Mouse (Mus musculus) ES-Bruce4 (cell line): ENCODE measurements at regions not wholly inside any gene's neighbourhood (a gene's known extent, or its start where the extent isn't known, plus 50 kb on each side); places are given as distances from the start of the nearest gene placed in this dataset.

Experiments
- H3K27ac ChIP-seq: 2 replicates; pipeline ENCODE4 v1.5.1; 2012; ENCODE audit warnings: low read length, inconsistent platforms; ENCODE audit not compliant: insufficient read depth
- H3K27me3 ChIP-seq: 2 replicates; pipeline ENCODE4 v1.6.1; 2012; ENCODE audit warnings: mild to moderate bottlenecking, low read length, inconsistent platforms; ENCODE audit not compliant: control insufficient read depth, poor library complexity, insufficient read depth, severe bottlenecking
- H3K36me3 ChIP-seq: 2 replicates; pipeline ENCODE4 v1.6.1; 2012; ENCODE audit warnings: inconsistent platforms, mild to moderate bottlenecking, low read length, moderate library complexity; ENCODE audit not compliant: control insufficient read depth, poor library complexity, insufficient read depth, severe bottlenecking
- H3K4me1 ChIP-seq: one replicate; pipeline ENCODE4 v1.8.1; 2011; ENCODE audit warnings: low read length; ENCODE audit not compliant: control insufficient read depth, insufficient read depth
- H3K4me3 ChIP-seq: 2 replicates; pipeline ENCODE4 v1.5.1; 2011; ENCODE audit warnings: low read depth, mild to moderate bottlenecking, low read length
- H3K9ac ChIP-seq: 2 replicates; pipeline ENCODE4 v1.6.1; 2012; ENCODE audit warnings: low read depth, mild to moderate bottlenecking, inconsistent platforms; ENCODE audit not compliant: poor library complexity, severe bottlenecking
- H3K9me3 ChIP-seq: replicated peaks from 2 replicates; pipeline ENCODE4 v1.6.1; 2012; ENCODE audit warnings: mild to moderate bottlenecking, low read length, inconsistent platforms; ENCODE audit not compliant: control insufficient read depth, poor library complexity, insufficient read depth, severe bottlenecking
- CTCF ChIP-seq: IDR thresholded peaks from one replicate; pipeline ENCODE4 v1.8.1; 2011; ENCODE audit warnings: low read depth, low read length
- EP300 ChIP-seq: IDR thresholded peaks from 2 replicates; pipeline ENCODE4 v1.6.1; 2011; ENCODE audit warnings: low read depth, low read length; ENCODE audit not compliant: insufficient read depth
- POLR2A ChIP-seq: IDR thresholded peaks from one replicate; pipeline ENCODE4 v1.8.1; 2011; ENCODE audit warnings: low read length; ENCODE audit not compliant: insufficient read depth

- Histone ChIP-seq H3K9me3 (no peaks in the 10 kb centered on the region), H3K36me3 (no peaks in the 10 kb centered on the region), H3K27ac (no peak overlapping the region), H3K4me1 (peaks cover 5% of the 10 kb centered on the region), H3K27me3 (no peaks in the 10 kb centered on the region), H3K4me3 (no peak overlapping the region), H3K9ac (no peak overlapping the region)
- TF ChIP-seq EP300 = no peak
- no peak for TF ChIP-seq CTCF
- TF ChIP-seq POLR2A = no peak
These were observed 168.4 kb downstream of the Enc1 start for GRCm38 (mm10) chr13:97409291-97409780.

- H3K9me3 ChIP-seq = no peaks in the 10 kb centered on the region
- H3K27me3 ChIP-seq = no peaks in the 10 kb centered on the region
- no peak overlapping the region for H3K4me3 ChIP-seq
- no peak overlapping the region for H3K27ac ChIP-seq
- TF ChIP-seq POLR2A (no peak), EP300 (no peak), CTCF (no peak)
- H3K9ac ChIP-seq = no peak overlapping the region
- H3K36me3 ChIP-seq = no peaks in the 10 kb centered on the region
- peaks cover 5% of the 10 kb centered on the region for H3K4me1 ChIP-seq
These were observed 167.7 kb downstream of the Enc1 start for GRCm38 (mm10) chr13:97408414-97409290.

GRCm38 (mm10) chr13:97407773-97408172 is 166.9 kb downstream of the Enc1 start:
- H3K9ac ChIP-seq = no peak overlapping the region
- no peaks in the 10 kb centered on the region for H3K9me3 ChIP-seq
- H3K36me3 ChIP-seq = no peaks in the 10 kb centered on the region
- TF ChIP-seq CTCF (no peak), EP300 (no peak), POLR2A (no peak)
- no peak overlapping the region for H3K4me3 ChIP-seq
- H3K27me3 ChIP-seq = no peaks in the 10 kb centered on the region
- H3K4me1 ChIP-seq = peaks cover 5% of the 10 kb centered on the region
- H3K27ac ChIP-seq = no peak overlapping the region

- Histone ChIP-seq H3K9ac (no peak overlapping the region), H3K9me3 (no peaks in the 10 kb centered on the region), H3K27ac (no peak overlapping the region), H3K4me1 (peaks cover 5% of the 10 kb centered on the region), H3K27me3 (no peaks in the 10 kb centered on the region), H3K4me3 (no peak overlapping the region), H3K36me3 (no peaks in the 10 kb centered on the region)
- TF ChIP-seq CTCF = no peak
These were observed 165.8 kb downstream of the Enc1 start for GRCm38 (mm10) chr13:97406678-97407077.

- Histone ChIP-seq H3K9ac (no peak overlapping the region), H3K9me3 (no peaks in the 10 kb centered on the region), H3K27me3 (no peaks in the 10 kb centered on the region; the same call in 1 of the 2 replicates), H3K4me3 (no peak overlapping the region), H3K4me1 (peaks cover 5% of the 10 kb centered on the region), H3K36me3 (no peaks in the 10 kb centered on the region), H3K27ac (no peak overlapping the region)
- TF ChIP-seq EP300 (no peak), CTCF (no peak), POLR2A (no peak)
These were observed 161.4 kb downstream of the Enc1 start for GRCm38 (mm10) chr13:97402164-97402761.

GRCm38 (mm10) chr13:97401620-97402019 is 160.7 kb downstream of the Enc1 start:
- H3K36me3 ChIP-seq = no peaks in the 10 kb centered on the region
- H3K27ac ChIP-seq = no peak overlapping the region
- no peak overlapping the region for H3K9ac ChIP-seq
- H3K27me3 ChIP-seq = no peaks in the 10 kb centered on the region; the same call in 1 of the 2 replicates
- no peaks in the 10 kb centered on the region for H3K9me3 ChIP-seq
- TF ChIP-seq EP300 (no peak), CTCF (no peak), POLR2A (no peak)
- no peak overlapping the region for H3K4me3 ChIP-seq
- H3K4me1 ChIP-seq = peaks cover 4% of the 10 kb centered on the region
